Mouse (Mus musculus) lung, postnatal 4 days (tissue): ENCODE results near the gene Spata13.
A peak's percentile ranks its signal among the peaks of the same experiment; 100 is the strongest.

ENCODE experiments used
- DNase-seq, 2 experiments: peaks; one replicate each; pipeline ENCODE4 v3.0.0; 2021

Gene Spata13

GRCm38 (mm10) chr14:60641120-60641519 is 7.3 kb downstream of the Spata13 start:
- no peak for DNase-seq

- no peak for DNase-seq
Observed at GRCm38 (mm10) chr14:60642131-60642530, 8.3 kb downstream of the Spata13 start.

DNA sequence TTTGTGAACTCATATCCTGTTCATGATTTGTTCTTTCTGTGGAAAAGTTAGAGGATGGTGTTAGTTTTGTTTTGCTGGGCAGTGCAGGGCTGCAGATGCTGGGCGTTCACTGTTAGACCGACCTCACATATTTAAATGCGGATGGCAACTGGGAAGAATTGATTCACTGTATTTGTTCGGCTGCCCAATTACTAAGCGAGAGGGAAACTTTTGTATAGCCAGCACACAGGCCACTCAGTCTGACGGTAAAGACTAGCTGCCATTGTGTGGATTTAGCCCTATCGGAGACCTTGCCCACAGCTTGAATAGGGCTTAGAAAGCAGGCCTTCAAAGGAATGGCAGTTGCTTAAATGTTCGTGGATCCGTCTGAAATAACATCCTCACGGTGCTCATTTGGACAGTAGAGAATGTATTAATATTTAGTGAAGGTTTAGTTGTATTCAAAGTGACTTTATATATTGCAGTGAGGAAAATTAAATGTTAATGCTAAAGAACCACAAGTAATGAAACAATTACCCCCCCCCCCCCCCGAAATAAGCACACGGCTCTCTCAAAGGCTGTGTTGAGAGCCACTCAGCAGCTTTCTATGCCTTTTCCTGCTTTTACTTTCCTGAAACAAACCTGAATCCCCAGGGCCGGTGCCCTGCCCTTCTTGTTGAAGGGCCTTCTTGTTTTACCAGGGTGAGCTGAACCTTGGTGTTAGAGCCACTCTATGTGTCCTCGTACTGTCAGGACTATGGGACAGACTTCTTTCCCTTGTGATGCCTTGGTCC is 9.5 kb downstream of the Spata13 start:
- DNase-seq: no peak

GRCm38 (mm10) chr14:60646373-60646772 is 12.6 kb downstream of the Spata13 start:
- no peak for DNase-seq

GRCm38 (mm10) chr14:60647885-60648284 is 14.1 kb downstream of the Spata13 start:
- DNase-seq: no peak

DNA sequence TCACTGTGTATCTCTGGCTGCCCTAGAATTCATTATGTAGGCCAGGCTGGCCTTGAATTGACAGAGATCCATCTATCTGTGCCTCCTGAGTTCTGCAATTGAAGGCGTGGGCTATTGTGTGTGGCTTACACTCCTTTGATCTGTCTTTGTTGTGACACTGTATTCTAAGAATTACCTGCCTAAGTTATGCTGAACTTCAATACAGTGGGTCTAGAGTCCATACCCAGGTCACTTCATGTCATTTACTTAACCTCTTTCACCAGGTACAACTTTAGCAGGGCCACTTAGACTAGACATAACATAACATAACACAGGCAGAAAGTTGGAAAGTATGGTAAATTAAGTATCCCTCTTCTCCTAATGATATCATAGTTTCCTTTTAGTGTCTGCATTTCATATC is 15.2 kb downstream of the Spata13 start:
- DNase-seq: no peak

- DNase-seq: no peak
Observed at GRCm38 (mm10) chr14:60653184-60653583, 19.4 kb downstream of the Spata13 start.

GRCm38 (mm10) chr14:60653977-60654376 is 20.2 kb downstream of the Spata13 start:
- DNase-seq: no peak

- no peak for DNase-seq
Observed at GRCm38 (mm10) chr14:60654708-60655107, 20.9 kb downstream of the Spata13 start.

GRCm38 (mm10) chr14:60655941-60656700 is 22.3 kb downstream of the Spata13 start:
- peak; percentile 75 to 84 for DNase-seq

- no peak for DNase-seq
Observed at GRCm38 (mm10) chr14:60656701-60657085, 22.9 kb downstream of the Spata13 start.

DNA sequence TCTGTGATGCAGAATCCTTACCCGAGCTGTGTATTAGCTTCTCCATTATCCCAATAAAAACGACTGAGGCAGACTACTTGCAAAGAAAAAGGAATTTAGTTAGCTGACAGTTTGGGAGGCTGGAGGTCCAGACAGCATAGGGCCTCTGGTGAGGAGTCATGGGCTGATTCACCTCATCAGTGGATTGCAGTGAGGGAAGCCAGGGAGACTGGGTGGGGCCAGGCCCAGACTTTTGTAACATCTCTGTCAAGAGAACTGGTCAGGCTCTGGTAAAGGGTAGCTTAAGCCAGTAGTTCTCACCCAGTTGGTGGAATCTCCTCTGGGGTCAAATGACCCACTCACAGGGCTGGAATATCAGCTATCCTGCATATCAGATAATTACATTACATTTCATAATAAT is 24.1 kb downstream of the Spata13 start:
- no peak for DNase-seq

- DNase-seq: no peak
Observed at GRCm38 (mm10) chr14:60659498-60659897, 25.7 kb downstream of the Spata13 start.

DNA sequence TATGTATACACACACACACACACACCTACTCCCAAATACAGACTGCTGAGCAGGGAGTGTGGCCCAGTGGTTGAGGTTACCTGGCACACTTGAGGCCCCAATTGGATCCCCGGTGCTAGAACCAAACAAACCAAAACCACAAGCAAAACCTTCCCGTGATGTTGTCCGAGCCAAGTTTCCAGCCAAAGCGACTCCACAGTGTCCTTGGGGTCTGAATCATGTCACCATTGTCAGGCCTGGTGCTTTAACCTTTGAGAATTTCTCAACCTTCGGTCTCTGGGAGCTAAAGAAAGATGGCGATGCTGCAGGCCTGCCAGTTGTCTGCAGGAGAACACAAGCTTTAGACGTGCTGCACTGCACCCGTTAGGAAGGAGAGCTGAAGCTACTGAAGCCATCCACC is 26.8 kb downstream of the Spata13 start:
- DNase-seq: no peak

- no peak for DNase-seq
Observed at GRCm38 (mm10) chr14:60661281-60661680, 27.5 kb downstream of the Spata13 start.

DNA sequence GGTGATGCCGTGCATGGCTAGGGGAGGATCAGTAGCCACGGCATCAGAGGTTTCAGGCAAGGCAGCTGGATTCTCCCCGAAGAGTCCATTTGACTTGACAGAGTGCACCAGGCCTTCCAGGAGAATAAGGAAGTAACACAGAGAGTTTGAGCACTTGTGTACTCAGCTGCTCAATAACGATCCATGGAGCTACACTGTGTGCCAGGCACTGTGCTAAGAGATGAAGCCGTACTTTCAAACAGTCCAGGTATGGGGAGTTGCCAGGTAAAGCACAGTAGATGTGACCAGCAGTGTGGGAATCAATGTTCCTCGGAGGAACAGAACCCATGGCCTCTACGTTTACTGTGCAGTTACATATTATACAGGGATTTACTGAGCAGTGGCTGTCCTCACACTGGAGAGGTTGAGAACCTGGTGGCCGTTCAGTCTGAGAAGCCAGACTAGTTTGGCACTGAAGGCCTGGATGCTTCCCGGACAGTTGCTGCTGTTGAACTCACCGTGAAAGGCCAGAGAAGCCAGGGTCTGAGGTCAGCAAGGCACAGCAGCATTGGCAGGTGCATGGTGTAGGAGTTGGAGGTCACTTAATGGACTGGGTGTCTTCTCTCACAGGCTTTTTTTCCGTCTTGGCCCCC is 29.6 kb downstream of the Spata13 start:
- no peak for DNase-seq

- DNase-seq: no peak
Observed at GRCm38 (mm10) chr14:60664641-60665040, 30.8 kb downstream of the Spata13 start.

- DNase-seq: no peak
Observed at GRCm38 (mm10) chr14:60665263-60665662, 31.5 kb downstream of the Spata13 start.

GRCm38 (mm10) chr14:60666252-60666651 is 32.5 kb downstream of the Spata13 start:
- DNase-seq: no peak

- DNase-seq: no peak
Observed at GRCm38 (mm10) chr14:60670191-60670590, 36.4 kb downstream of the Spata13 start.

- no peak for DNase-seq
Observed at GRCm38 (mm10) chr14:60671504-60671903, 37.7 kb downstream of the Spata13 start.

GRCm38 (mm10) chr14:60675697-60676096 is 41.9 kb downstream of the Spata13 start:
- no peak for DNase-seq

DNA sequence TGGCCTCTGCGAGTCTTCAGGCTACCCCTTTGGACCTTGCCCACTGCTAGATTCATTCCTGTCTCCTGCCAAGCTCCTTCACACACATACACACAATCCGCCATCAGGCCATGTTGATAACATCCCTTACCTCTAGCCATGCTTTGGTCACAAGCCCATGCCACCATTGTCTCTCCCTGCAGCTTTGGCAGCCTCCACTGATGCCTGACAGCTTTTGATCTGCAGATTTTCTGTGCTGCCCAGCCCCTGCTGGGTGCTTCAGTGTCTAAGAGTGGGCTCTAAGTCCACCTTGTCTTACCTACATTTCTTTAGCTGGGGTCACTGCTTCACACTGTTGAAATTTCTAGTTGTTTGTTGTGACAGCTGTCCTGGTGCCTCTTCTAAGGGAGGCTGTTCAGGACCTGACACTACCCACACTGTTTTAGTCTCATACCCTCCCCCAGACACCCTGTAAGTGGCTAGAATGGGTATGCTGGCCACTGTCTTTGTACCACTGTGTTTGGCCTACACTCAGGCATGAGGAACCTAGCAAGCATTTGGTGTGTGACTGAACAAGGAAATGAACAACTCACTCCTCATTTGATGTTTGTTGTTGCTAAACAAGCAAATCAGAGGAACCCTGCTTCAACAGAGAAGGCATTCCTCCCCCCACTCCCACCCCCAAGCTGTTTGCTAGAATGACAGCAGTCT is 43.0 kb downstream of the Spata13 start:
- peak in 1 of 2 experiments; percentile 11 for DNase-seq
